Mouse (Mus musculus) forebrain, embryonic 12.5 days (tissue): Measurements from ENCODE around the gene Dnah11. TPM values are rescaled to one million over a fixed set of nuclear protein-coding genes. Genes with fewer than 3 reads are reported as not detected.
A peak's percentile ranks its signal among the peaks of the same experiment; 100 is the strongest.

Experiments used
- ATAC-seq: fragments of 200-750 bp; cut with Nextera tagmentation; 2 replicates; pipeline ENCODE4 v1.8.0; 2017; ENCODE audit warnings: moderate TSS enrichment; ENCODE audit not compliant: low FRiP score
- H3K27ac ChIP-seq: fragments of 300-500 bp; sonication (generic); 2 replicates; pipeline ENCODE4 v1.5.1; 2016; ENCODE audit warnings: mild to moderate bottlenecking
- H3K27me3 ChIP-seq: fragments of 300-500 bp; sonication (generic); 2 replicates; pipeline ENCODE4 v1.6.1; 2016; ENCODE audit warnings: mild to moderate bottlenecking
- H3K36me3 ChIP-seq: fragments of 300-500 bp; sonication (generic); replicated peaks from 2 replicates; pipeline ENCODE4 v1.6.1; 2016; ENCODE audit warnings: mild to moderate bottlenecking
- H3K4me1 ChIP-seq: fragments of 300-500 bp; sonication (generic); 2 replicates; pipeline ENCODE4 v1.6.1; 2016
- H3K4me2 ChIP-seq: fragments of 300-500 bp; sonication (generic); 2 replicates; pipeline ENCODE4 v1.6.1; 2016; ENCODE audit warnings: mild to moderate bottlenecking, moderate library complexity
- H3K4me3 ChIP-seq: fragments of 300-500 bp; sonication (generic); replicated peaks from 2 replicates; pipeline ENCODE4 v1.5.1; 2016; ENCODE audit warnings: mild to moderate bottlenecking
- H3K9ac ChIP-seq: fragments of 300-500 bp; sonication (generic); 2 replicates; pipeline ENCODE4 v1.6.1; 2016; ENCODE audit warnings: mild to moderate bottlenecking
- H3K9me3 ChIP-seq: fragments of 300-500 bp; sonication (generic); 2 replicates; pipeline ENCODE4 v1.6.1; 2016
- WGBS: fragments of 180-500 bp; shearing (Covaris S2); methylation state at CpG from one replicate; pipeline ENCODE4 v1.1.7; 2016; 5-methylcytosine and 5-hydroxymethylcytosine counted together
- polyA plus RNA-seq: library from polyadenylated mRNA; unstranded; fragments of >200 nt; fragmentation: Nextera tagmentation; extraction: Ambion mirVana; gene quantifications from 2 replicates; pipeline ENCODE4 v1.2.1, GENCODE M21; 2016

Gene Dnah11
- polyA plus RNA-seq, 1 experiment from 2014 or later: 0.15 TPM

GRCm38 (mm10) chr12:118084134-118084533 lies 114.7 kb downstream of the Dnah11 start:
- Histone ChIP-seq H3K4me1 (no peaks in the 10 kb centered on the region), H3K4me3 (no peak overlapping the region), H3K4me2 (no peak overlapping the region), H3K9me3 (no peaks in the 10 kb centered on the region), H3K27ac (no peak overlapping the region), H3K36me3 (no peaks in the 10 kb centered on the region), H3K27me3 (no peaks in the 10 kb centered on the region), H3K9ac (no peak overlapping the region)
- ATAC-seq: no peak
- WGBS: 88% methylated on average over 5 of the region's 5 CpGs

GRCm38 (mm10) chr12:118080441-118080840 lies 118.4 kb downstream of the Dnah11 start:
- ATAC-seq: no peak
- no peak overlapping the region for H3K27ac ChIP-seq
- H3K36me3 ChIP-seq: no peaks in the 10 kb centered on the region
- no peaks in the 10 kb centered on the region for H3K9me3 ChIP-seq
- H3K9ac ChIP-seq: no peak overlapping the region
- no peak overlapping the region for H3K4me3 ChIP-seq
- H3K4me2 ChIP-seq: no peak overlapping the region
- 91% methylated on average over 6 of the region's 6 CpGs for WGBS
- H3K27me3 ChIP-seq: no peaks in the 10 kb centered on the region
- no peaks in the 10 kb centered on the region for H3K4me1 ChIP-seq

- Histone ChIP-seq H3K9me3 (no peaks in the 10 kb centered on the region), H3K4me3 (no peak overlapping the region), H3K4me2 (no peak overlapping the region), H3K27ac (no peak overlapping the region), H3K27me3 (no peaks in the 10 kb centered on the region), H3K4me1 (no peaks in the 10 kb centered on the region), H3K9ac (no peak overlapping the region), H3K36me3 (no peaks in the 10 kb centered on the region)
- WGBS: 85% methylated on average over 9 of the region's 9 CpGs
- no peak for ATAC-seq
Measured at GRCm38 (mm10) chr12:118078434-118078989, 120.3 kb downstream of the Dnah11 start.

GRCm38 (mm10) chr12:118076802-118077201 lies 122.0 kb downstream of the Dnah11 start:
- no peak for ATAC-seq
- no peak overlapping the region for H3K4me2 ChIP-seq
- no peak overlapping the region for H3K9ac ChIP-seq
- no peak overlapping the region for H3K4me3 ChIP-seq
- H3K27ac ChIP-seq: no peak overlapping the region
- 82% methylated on average over 3 of the region's 3 CpGs for WGBS
- no peaks in the 10 kb centered on the region for H3K27me3 ChIP-seq
- H3K36me3 ChIP-seq: no peaks in the 10 kb centered on the region
- H3K9me3 ChIP-seq: no peaks in the 10 kb centered on the region
- H3K4me1 ChIP-seq: no peaks in the 10 kb centered on the region

GRCm38 (mm10) chr12:118072181-118072872 lies 126.5 kb downstream of the Dnah11 start:
- Histone ChIP-seq H3K4me1 (no peaks in the 10 kb centered on the region), H3K9me3 (no peaks in the 10 kb centered on the region), H3K27me3 (no peaks in the 10 kb centered on the region), H3K36me3 (no peaks in the 10 kb centered on the region), H3K27ac (no peak overlapping the region), H3K9ac (no peak overlapping the region), H3K4me2 (no peak overlapping the region), H3K4me3 (no peak overlapping the region)
- 0 out of 2 replicates have a peak, but pooled peaks have one; percentile 23 for ATAC-seq
- 73% methylated on average over 3 of the region's 3 CpGs for WGBS

GRCm38 (mm10) chr12:118071667-118072066 lies 127.2 kb downstream of the Dnah11 start:
- Histone ChIP-seq H3K9ac (no peak overlapping the region), H3K4me3 (no peak overlapping the region), H3K27me3 (no peaks in the 10 kb centered on the region), H3K27ac (no peak overlapping the region), H3K4me2 (no peak overlapping the region), H3K9me3 (no peaks in the 10 kb centered on the region), H3K36me3 (no peaks in the 10 kb centered on the region), H3K4me1 (no peaks in the 10 kb centered on the region)
- ATAC-seq: peak; percentile 41; the same call in 1 of the 2 replicates
- WGBS: 89% methylated on average over 1 of the region's 1 CpGs

- H3K4me3 ChIP-seq: no peak overlapping the region
- 77% methylated on average over 4 of the region's 4 CpGs for WGBS
- no peak for ATAC-seq
Measured at GRCm38 (mm10) chr12:118068785-118069184, 130.1 kb downstream of the Dnah11 start.

GRCm38 (mm10) chr12:118062343-118062742 lies 136.5 kb downstream of the Dnah11 start:
- Histone ChIP-seq H3K27ac (no peak overlapping the region), H3K9ac (no peak overlapping the region), H3K36me3 (no peaks in the 10 kb centered on the region), H3K4me3 (no peak overlapping the region), H3K27me3 (no peaks in the 10 kb centered on the region), H3K9me3 (no peaks in the 10 kb centered on the region), H3K4me2 (no peak overlapping the region), H3K4me1 (no peaks in the 10 kb centered on the region)
- no peak for ATAC-seq
- WGBS: 94% methylated on average over 6 of the region's 6 CpGs

More at GRCm38 (mm10) chr12:118068785-118069184, 130.1 kb downstream of the Dnah11 start:
- no peaks in the 10 kb centered on the region for H3K4me1 ChIP-seq
- H3K4me2 ChIP-seq: no peak overlapping the region
- H3K36me3 ChIP-seq: no peaks in the 10 kb centered on the region
- no peak overlapping the region for H3K9ac ChIP-seq
- H3K27ac ChIP-seq: no peak overlapping the region
- no peaks in the 10 kb centered on the region for H3K27me3 ChIP-seq
- H3K9me3 ChIP-seq: no peaks in the 10 kb centered on the region

GRCm38 (mm10) chr12:118056876-118057275 lies 142.0 kb downstream of the Dnah11 start:
- Histone ChIP-seq H3K4me2 (no peak overlapping the region), H3K27me3 (no peaks in the 10 kb centered on the region), H3K9me3 (no peaks in the 10 kb centered on the region), H3K4me1 (no peaks in the 10 kb centered on the region), H3K4me3 (no peak overlapping the region), H3K27ac (no peak overlapping the region), H3K36me3 (no peaks in the 10 kb centered on the region), H3K9ac (no peak overlapping the region)
- no peak for ATAC-seq
- WGBS: 72% methylated on average over 10 of the region's 10 CpGs

GRCm38 (mm10) chr12:118045381-118045780 lies 153.5 kb downstream of the Dnah11 start:
- no peaks in the 10 kb centered on the region for H3K27me3 ChIP-seq
- no peak for ATAC-seq
- H3K9ac ChIP-seq: no peak overlapping the region
- 92% methylated on average over 4 of the region's 4 CpGs for WGBS
- H3K4me2 ChIP-seq: no peak overlapping the region
- no peak overlapping the region for H3K4me3 ChIP-seq
- H3K36me3 ChIP-seq: no peaks in the 10 kb centered on the region
- no peaks in the 10 kb centered on the region for H3K9me3 ChIP-seq
- no peaks in the 10 kb centered on the region; the same call in 1 of the 2 replicates for H3K4me1 ChIP-seq
- no peak overlapping the region for H3K27ac ChIP-seq

GRCm38 (mm10) chr12:118043130-118043647 lies 155.7 kb downstream of the Dnah11 start:
- no peak overlapping the region for H3K4me3 ChIP-seq
- WGBS: 96% methylated on average over 1 of the region's 1 CpGs
- no peak overlapping the region for H3K9ac ChIP-seq
- H3K9me3 ChIP-seq: no peaks in the 10 kb centered on the region
- no peaks in the 10 kb centered on the region for H3K36me3 ChIP-seq
- H3K4me1 ChIP-seq: no peaks in the 10 kb centered on the region
- no peaks in the 10 kb centered on the region for H3K27me3 ChIP-seq
- H3K27ac ChIP-seq: no peak overlapping the region
- no peak for ATAC-seq
- H3K4me2 ChIP-seq: no peak overlapping the region

- 91% methylated on average over 2 of the region's 2 CpGs for WGBS
Measured at GRCm38 (mm10) chr12:118042196-118042595, 156.6 kb downstream of the Dnah11 start.

GRCm38 (mm10) chr12:118034990-118035389 lies 163.9 kb downstream of the Dnah11 start:
- 92% methylated on average over 1 of the region's 1 CpGs for WGBS
- Histone ChIP-seq H3K9me3 (no peaks in the 10 kb centered on the region), H3K27ac (no peak overlapping the region), H3K4me2 (no peak overlapping the region), H3K9ac (no peak overlapping the region), H3K36me3 (no peaks in the 10 kb centered on the region), H3K4me1 (no peaks in the 10 kb centered on the region), H3K4me3 (no peak overlapping the region), H3K27me3 (peaks cover 24% of the 10 kb centered on the region)
- no peak for ATAC-seq

More at GRCm38 (mm10) chr12:118042196-118042595, 156.6 kb downstream of the Dnah11 start:
- Histone ChIP-seq H3K27me3 (no peaks in the 10 kb centered on the region), H3K4me3 (no peak overlapping the region), H3K36me3 (no peaks in the 10 kb centered on the region), H3K4me2 (no peak overlapping the region), H3K4me1 (no peaks in the 10 kb centered on the region), H3K9ac (no peak overlapping the region), H3K9me3 (no peaks in the 10 kb centered on the region), H3K27ac (no peak overlapping the region)
- ATAC-seq: no peak
